Mouse (Mus musculus) spleen, adult 10 weeks (tissue): ENCODE data around the gene Polg2. TPM values are rescaled to one million over a fixed set of nuclear protein-coding genes. Genes with fewer than 3 reads are reported as not detected.

Experiments used
- polyA plus RNA-seq: library from polyadenylated mRNA; stranded (reverse); fragments of 350-450 nt; fragmentation: Illumina TruSeq; extraction: RNeasy Lipid Tissue Mini Kit (QIAGEN cat#74804); gene quantifications from one replicate; pipeline ENCODE4 v1.2.3, GENCODE M21; 2015; ENCODE audit warnings: low replicate concordance; ENCODE audit not compliant: insufficient read depth

Polg2 gene
- polyA plus RNA-seq, result 19.3 TPM

DNA sequence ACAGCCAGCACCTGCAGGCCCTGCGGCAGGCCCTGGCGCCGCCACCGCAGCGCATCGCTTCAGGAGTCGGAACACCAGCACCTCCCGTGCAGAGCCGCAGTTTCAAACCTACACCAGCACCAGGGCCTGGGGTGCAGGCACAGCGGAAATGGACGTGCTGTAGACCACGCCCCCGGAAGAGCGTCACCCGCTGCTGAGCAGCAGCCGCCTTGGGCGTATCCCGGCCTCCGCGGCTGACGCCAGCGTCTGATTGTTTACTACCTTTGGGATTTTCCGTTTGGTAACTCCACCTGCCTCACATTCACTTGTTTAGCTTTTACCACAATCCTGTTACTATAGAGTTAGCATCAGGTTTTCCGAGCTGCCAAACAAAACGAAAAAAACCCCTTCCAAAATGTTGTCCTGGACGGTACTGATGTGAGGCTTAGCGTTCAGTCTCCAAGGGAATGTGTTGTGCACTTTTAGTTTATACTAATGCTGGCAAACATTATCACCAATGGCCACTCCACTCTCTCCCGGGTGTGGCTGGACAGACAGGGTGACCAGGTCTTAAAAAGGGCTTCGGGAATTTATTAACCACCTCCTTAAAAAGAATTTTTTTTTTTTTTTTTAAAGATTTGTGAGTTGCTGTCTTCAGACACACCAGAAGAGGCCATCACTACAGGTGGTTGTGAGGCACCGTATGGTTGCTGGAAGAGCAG, at the start of gene Polg2:
Gene Polg2, minus strand, starts transcription at position 150 of the 701 bp plus-strand sequence.

DNA sequence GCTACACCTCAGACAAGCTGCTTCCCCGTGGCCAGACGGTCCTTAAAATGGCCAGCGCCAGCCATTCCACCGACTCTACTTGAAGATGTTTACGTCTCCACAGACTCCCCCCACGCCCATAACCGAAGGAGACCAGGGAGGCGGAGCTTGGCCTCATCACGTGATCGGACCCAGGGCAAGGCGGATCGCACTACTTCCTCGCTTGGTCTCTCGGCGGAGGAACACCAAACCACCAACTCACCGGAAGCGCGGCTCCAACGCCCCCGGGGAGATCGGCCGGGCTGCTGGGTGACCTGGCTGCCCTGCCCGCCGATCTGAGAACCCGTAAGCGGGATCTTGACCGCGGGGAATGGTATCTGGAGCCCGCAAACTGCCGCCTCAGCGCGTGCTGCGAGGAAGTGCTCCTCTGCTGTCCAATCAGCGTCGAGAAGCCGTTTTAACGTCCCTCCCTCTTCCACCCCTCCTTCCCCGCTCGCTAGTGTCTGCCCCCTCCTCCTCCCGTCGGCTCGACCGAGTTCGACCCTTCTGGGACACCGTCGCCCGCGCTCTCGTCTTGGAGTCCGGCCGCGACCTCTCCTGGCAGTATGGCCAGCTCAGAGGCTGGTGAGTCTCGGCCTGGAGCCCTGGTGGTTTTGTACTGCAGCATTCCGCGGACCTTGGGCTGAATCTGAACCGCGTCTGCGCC, 9.6 kb upstream of the Polg2 start, which contains the start of the genes Ddx5 and Cep95:
Gene Ddx5, minus strand, starts transcription at position 411 of the 685 bp plus-strand sequence.
Gene Cep95, plus strand, starts transcription at position 478 of the 685 bp plus-strand sequence.

DNA sequence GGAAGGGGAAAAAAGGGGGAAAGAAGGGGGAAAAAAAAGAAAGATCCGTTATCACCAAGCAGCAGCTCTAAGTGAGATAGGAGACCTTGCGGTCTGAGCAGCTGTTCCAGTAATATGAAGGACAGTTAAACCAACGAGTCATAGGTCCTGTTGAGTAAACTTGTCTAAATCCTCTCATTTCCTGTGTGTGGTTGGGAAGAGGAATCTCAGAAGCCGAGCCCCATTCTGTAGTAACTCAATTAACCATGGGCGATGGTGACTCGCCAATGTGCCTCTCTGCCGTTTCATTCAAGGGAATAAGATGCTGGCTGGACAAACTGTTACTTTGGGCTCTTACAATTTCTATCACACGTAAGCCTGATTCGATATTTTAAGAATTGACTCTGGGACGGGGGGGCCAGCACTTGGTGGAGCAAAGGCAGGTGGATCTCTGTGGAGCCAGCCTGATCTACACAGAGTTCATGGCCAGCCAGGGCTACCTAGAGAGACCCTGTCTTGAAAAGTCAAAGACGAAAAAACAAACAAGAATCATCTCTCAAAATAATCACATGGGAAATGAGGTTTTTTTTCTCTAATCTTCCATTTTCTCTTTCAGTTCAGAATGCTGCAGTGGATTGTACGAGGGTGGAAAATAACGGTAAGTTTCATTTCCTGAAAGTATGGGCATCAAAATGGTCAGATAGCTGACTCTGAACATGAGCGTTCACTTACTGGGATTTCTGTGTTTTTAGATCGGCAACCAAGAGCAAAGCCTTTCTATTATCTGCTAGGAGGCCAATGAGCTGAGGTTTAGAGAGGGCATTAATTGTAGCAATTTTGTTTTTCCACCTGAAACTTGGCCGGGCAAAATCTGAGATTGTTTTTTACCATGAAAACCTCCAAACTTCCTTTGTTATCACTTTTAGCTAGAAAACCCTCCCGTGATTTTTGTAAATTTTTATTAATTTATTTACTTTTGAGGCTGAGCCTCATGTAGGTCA, 28.0 kb downstream of the Polg2 start, which contains the start of gene Milr1:
Gene Milr1, plus strand, starts transcription at position 188 of the 980 bp plus-strand sequence.

DNA sequence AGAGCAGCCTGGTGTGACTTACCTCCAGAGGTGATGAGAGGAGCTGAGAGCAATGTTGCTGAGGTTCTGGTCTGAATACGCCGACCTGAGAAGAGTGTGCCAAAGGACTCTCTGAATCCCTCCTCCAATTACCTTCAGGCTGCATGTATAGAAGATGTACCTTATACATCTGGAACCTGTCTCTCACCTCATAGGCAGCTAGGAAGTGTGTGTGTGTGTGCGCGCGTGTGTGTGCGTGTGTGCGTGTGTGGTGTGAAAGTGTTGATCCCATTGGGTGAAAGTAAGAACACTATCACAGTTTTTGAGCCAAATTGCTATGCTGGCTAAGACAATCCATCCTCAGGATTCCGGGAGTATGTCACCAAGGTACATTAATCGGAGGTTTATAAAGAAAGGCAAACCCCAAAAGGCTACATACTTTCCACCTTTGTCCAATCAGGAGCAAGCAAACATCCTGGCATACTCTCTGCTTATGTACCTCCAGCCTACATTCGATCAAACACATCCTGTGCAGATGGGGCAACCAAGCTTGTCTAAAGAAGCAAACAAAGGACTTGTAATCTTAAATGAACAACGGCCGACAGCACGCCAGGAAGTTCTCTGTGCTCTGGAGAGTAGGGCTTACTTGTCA, 29.1 kb downstream of the Polg2 start, which contains the start of gene Pecam1:
Gene Pecam1, minus strand, starts transcription at position 508 of the 631 bp plus-strand sequence.

Other genes starting within 250 kb of the Polg2 start
- gene Tex2, start 166.1 kb downstream of the Polg2 start, polyA plus RNA-seq, result 15.6 TPM
- 146 TPM for gene Pecam1, start 28.9 kb downstream of the Polg2 start, polyA plus RNA-seq
- gene Milr1, start 28.3 kb downstream of the Polg2 start, polyA plus RNA-seq, result 34.6 TPM
- 2,564 TPM for gene Ddx5, start 9.6 kb upstream of the Polg2 start, polyA plus RNA-seq
- 49.0 TPM for gene Cep95, start 9.7 kb upstream of the Polg2 start, polyA plus RNA-seq
- 47.0 TPM for gene Smurf2, start 141.2 kb upstream of the Polg2 start, polyA plus RNA-seq
- gene Kpna2, start 220.0 kb upstream of the Polg2 start, polyA plus RNA-seq, result 97.2 TPM
- gene 1810010H24Rik, start 246.1 kb upstream of the Polg2 start, polyA plus RNA-seq, result 2.4 TPM